Mouse (Mus musculus) bone marrow, adult 2 months (tissue): Measurements from ENCODE around the gene Tas1r3.

Experiments used
- CTCF ChIP-seq: fragments of 200-500 bp; IDR thresholded peaks from 2 replicates; pipeline ENCODE4 v1.5.1; 2011; ENCODE audit warnings: low read length, control low read depth; ENCODE audit not compliant: control insufficient read depth, insufficient read depth
- POLR2A ChIP-seq: fragments of 200-500 bp; IDR thresholded peaks from 2 replicates; pipeline ENCODE4 v1.6.1; 2011; ENCODE audit warnings: low read depth, mild to moderate bottlenecking, control low read depth, low read length, borderline replicate concordance; ENCODE audit not compliant: control insufficient read depth

GRCm38 (mm10) chr4:155812665-155813181 is 50.4 kb downstream of the Tas1r3 start:
- TF ChIP-seq POLR2A = no peak
- TF ChIP-seq CTCF = no peak
